Mouse (Mus musculus) midbrain, embryonic 12.5 days (tissue): ENCODE data around the gene Cdadc1. TPM values are rescaled to one million over a fixed set of nuclear protein-coding genes. Genes with fewer than 3 reads are reported as not detected.

Experiments
- ATAC-seq: fragments of 200-750 bp; cut with Nextera tagmentation; 2 replicates; pipeline ENCODE4 v1.8.0; 2017; ENCODE audit warnings: low read depth, moderate TSS enrichment, moderate library complexity; ENCODE audit not compliant: low FRiP score
- H3K27ac ChIP-seq: fragments of 300-500 bp; sonication (generic); replicated peaks from 2 replicates; pipeline ENCODE4 v1.5.1; 2016; ENCODE audit warnings: mild to moderate bottlenecking
- H3K27me3 ChIP-seq: fragments of 300-500 bp; sonication (generic); 2 replicates; pipeline ENCODE4 v1.6.1; 2016; ENCODE audit warnings: mild to moderate bottlenecking
- H3K36me3 ChIP-seq: fragments of 300-500 bp; sonication (generic); 2 replicates; pipeline ENCODE4 v1.6.1; 2016
- H3K4me1 ChIP-seq: fragments of 300-500 bp; sonication (generic); 2 replicates; pipeline ENCODE4 v1.6.1; 2016
- H3K4me2 ChIP-seq: fragments of 300-500 bp; sonication (generic); replicated peaks from 2 replicates; pipeline ENCODE4 v1.6.1; 2016; ENCODE audit warnings: mild to moderate bottlenecking, moderate library complexity
- H3K4me3 ChIP-seq: fragments of 300-500 bp; sonication (generic); 2 replicates; pipeline ENCODE4 v1.5.1; 2016; ENCODE audit warnings: mild to moderate bottlenecking
- H3K9ac ChIP-seq: fragments of 300-500 bp; sonication (generic); replicated peaks from 2 replicates; pipeline ENCODE4 v1.6.1; 2016; ENCODE audit warnings: mild to moderate bottlenecking, moderate library complexity
- H3K9me3 ChIP-seq: fragments of 300-500 bp; sonication (generic); 2 replicates; pipeline ENCODE4 v1.6.1; 2016; ENCODE audit warnings: mild to moderate bottlenecking
- WGBS: fragments of 180-500 bp; shearing (Covaris S2); methylation state at CpG from one replicate; pipeline ENCODE4 v1.1.7; 2016; 5-methylcytosine and 5-hydroxymethylcytosine counted together
- polyA plus RNA-seq: library from polyadenylated mRNA; unstranded; fragments of >200 nt; fragmentation: Nextera tagmentation; extraction: Ambion mirVana; gene quantifications from 2 replicates; pipeline ENCODE4 v1.2.1, GENCODE M21; 2016

Cdadc1 gene
- polyA plus RNA-seq, 1 experiment from 2014 or later: 33.1 TPM

DNA sequence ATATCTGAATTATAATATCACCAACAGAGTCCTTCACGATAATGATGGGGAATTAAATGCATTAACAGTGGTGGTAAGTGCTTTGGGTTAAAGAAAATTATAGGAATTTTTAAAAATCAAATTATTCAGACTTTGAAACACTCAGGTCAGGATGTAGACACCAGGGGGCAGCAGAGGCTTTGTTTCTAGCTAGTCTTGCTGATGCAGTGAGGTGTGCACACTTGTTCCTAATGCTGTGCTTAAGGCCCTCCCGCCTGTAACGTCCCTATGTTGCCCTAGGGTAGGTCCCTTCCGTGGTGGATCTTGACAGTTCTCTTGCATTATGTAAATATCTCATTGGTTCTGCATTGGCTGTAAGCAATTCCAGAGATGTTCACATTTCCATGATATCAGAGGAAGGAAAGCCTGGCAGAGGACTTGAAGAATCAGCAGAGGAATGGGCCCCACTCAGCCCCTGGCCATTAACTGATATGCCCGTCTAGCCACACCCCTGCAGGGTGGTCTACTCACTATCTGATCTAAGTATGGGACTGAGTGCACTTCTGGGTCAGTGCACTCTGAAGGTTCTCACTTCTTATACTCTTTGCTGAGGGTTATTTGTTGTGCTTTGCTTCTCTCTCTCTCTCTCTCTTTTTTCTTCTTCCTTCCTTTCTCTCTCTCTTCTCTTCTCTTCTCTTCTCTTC is 8.1 kb upstream of the Cdadc1 start:
- Histone ChIP-seq H3K4me3 (no peak overlapping the region), H3K9me3 (no peaks in the 10 kb centered on the region), H3K27me3 (peaks cover 16% of the 10 kb centered on the region; the same call in 1 of the 2 replicates), H3K36me3 (no peaks in the 10 kb centered on the region), H3K4me1 (no peaks in the 10 kb centered on the region), H3K27ac (no peak overlapping the region), H3K9ac (no peak overlapping the region), H3K4me2 (no peak overlapping the region)
- 15% methylated on average over 5 of the region's 5 CpGs for WGBS
- ATAC-seq: no peak

DNA sequence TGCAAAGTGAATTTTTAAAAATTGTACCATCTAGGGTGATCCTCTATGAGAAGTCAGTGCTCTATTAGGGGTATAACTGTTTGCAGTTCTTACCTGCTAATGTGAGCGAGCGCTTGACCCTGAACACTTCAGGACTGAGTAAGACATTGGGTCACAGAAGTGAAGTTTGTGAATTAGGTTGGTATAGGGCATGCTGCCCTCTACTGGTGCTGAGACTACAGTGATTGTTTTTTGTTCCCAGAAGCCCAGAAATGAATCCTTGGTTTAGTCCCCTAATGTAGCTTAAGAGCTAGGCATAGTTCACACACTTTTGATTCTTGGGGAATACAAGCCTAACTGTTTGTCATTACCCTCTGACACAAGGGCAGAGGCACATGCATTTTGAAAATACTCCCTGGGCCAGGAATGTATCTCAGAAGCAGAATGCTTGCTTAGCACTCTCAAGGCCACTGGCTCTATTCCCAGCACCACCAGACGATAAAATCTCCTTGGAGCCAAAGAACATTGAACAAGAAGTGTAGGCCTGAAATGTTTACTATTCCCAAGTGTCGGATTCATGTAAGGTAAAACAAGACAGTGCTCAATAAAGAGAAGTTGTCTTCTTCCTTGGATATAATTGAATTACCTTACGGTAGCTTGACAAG is 6.4 kb upstream of the Cdadc1 start:
- no peak overlapping the region for H3K4me3 ChIP-seq
- peaks cover 16% of the 10 kb centered on the region; the same call in 1 of the 2 replicates for H3K27me3 ChIP-seq
- no peak overlapping the region for H3K27ac ChIP-seq
- no peak for ATAC-seq
- H3K36me3 ChIP-seq: no peaks in the 10 kb centered on the region
- H3K9ac ChIP-seq: no peak overlapping the region
- no peaks in the 10 kb centered on the region for H3K4me1 ChIP-seq
- no peaks in the 10 kb centered on the region for H3K9me3 ChIP-seq
- H3K4me2 ChIP-seq: no peak overlapping the region
- 69% methylated on average over 5 of the region's 5 CpGs for WGBS

DNA sequence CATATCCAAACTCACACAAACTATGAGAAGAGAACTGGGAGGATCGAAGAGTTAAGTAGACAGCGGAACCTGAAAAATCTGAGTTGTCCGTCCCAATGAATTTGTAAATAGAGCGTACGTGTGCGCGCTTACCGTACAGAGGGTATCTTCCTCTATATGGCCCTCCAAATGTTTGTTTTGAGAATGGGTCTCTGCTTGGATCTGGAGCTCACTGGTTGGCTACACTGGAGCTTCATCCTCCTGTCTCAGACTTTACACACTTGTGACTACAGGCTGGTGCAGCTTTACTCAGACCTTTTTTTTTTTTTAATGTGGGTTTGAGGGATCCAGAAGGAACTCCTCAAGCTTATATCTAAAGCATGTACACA is 485 bp upstream of the Cdadc1 start:
- Histone ChIP-seq H3K4me3 (peak overlapping the region; percentile 85), H3K27ac (peak overlapping the region; percentile 60), H3K36me3 (0 out of 2 replicates have a peak, but pooled peaks cover 4% of the 10 kb centered on the region), H3K4me1 (peaks cover 10% of the 10 kb centered on the region), H3K27me3 (0 out of 2 replicates have a peak, but pooled peaks cover 4% of the 10 kb centered on the region), H3K9me3 (no peaks in the 10 kb centered on the region), H3K9ac (peak overlapping the region; percentile 81), H3K4me2 (peak overlapping the region; percentile 98)
- ATAC-seq: peak; percentile 42; the same call in 1 of the 2 replicates
- WGBS: 4% methylated on average over 8 of the region's 8 CpGs

DNA sequence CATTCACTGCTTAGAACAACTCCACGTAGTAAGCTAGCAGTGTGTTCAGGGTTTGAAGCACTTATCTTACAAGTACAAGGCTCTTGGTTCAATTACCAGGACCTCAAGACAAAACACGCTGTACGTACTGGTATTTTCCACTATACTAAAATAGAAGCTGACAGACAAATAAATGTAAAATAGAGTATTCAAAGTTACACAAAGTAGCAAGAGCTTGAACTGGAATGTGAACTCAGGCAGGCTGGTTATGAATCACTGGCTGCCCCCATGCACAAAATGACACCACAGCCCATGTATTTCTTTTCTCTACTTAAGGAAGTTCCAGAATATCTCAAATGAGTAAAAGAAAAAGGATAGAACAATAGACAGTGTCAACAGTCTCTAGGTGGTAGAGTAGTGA is 2.8 kb downstream of the Cdadc1 start:
- Histone ChIP-seq H3K4me1 (peaks cover 10% of the 10 kb centered on the region), H3K9ac (no peak overlapping the region), H3K27me3 (no peaks in the 10 kb centered on the region), H3K27ac (no peak overlapping the region), H3K4me3 (no peak overlapping the region), H3K9me3 (no peaks in the 10 kb centered on the region), H3K4me2 (no peak overlapping the region), H3K36me3 (peaks cover 11% of the 10 kb centered on the region)
- 94% methylated on average over 3 of the region's 3 CpGs for WGBS
- ATAC-seq: no peak

DNA sequence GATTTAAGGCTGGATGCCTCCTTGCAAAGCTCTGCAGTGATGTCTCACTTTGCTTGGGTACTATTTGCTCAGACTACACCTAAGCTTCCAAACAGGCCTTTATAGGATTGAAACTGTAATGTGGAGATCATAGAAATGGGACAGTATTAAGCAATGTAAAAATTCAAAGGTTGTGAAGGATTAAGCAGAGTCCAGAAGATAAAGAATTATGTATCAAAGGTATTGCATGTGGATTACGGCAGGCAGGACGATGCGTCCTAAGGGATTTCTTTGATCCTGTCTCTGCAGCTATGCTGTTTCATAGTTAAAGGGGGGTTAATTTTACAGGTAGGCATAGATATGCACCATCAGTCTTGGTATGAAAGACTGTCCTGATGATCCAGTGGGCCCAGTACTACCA is 5.2 kb downstream of the Cdadc1 start:
- Histone ChIP-seq H3K4me3 (no peak overlapping the region), H3K9ac (no peak overlapping the region), H3K4me2 (no peak overlapping the region), H3K27ac (no peak overlapping the region), H3K4me1 (peaks cover 10% of the 10 kb centered on the region), H3K9me3 (no peaks in the 10 kb centered on the region), H3K36me3 (peaks cover 30% of the 10 kb centered on the region), H3K27me3 (no peaks in the 10 kb centered on the region)
- ATAC-seq: no peak
- WGBS: 86% methylated on average over 3 of the region's 3 CpGs

DNA sequence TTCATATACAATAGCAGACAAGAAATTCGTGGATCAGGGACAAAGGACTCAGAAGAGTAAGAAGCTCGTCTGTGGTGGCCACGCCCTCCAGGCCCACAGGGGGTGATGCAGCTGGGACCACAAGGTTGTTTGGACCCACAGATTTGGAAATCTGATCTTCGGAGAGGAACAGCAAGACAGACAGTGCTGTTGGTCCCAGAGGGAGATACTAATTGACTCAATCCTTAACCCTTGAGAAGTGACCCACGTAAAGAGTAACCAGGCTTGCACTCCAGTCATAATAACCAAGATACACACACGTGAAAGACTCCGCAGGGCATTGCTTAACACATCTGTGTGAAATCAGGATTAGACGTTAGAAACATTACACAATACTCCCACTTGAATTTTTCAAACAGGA is 5.9 kb downstream of the Cdadc1 start:
- 74% methylated on average over 8 of the region's 8 CpGs for WGBS

DNA sequence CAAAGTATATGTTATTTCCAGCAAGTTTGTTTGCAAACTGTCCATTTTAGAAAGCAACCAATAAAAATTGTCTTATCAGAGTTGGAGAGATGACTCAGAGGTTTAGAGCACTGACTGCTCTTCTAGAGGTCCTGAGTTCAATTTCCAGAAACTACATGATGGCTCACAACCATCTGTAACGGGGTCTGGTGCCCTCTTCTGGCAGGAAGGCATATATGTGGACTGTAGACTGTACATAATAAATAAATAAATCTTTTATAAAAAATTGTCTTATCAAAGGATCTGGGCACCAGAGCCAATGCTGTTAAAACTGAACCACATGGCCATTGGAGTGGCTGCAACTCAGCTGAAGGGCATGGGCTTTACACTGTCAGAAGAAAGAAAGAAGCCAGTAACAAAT is 7.1 kb downstream of the Cdadc1 start:
- no peak overlapping the region for H3K4me2 ChIP-seq
- no peak overlapping the region for H3K9ac ChIP-seq
- H3K9me3 ChIP-seq: no peaks in the 10 kb centered on the region
- H3K27me3 ChIP-seq: no peaks in the 10 kb centered on the region
- peaks cover 42% of the 10 kb centered on the region for H3K36me3 ChIP-seq
- no peaks in the 10 kb centered on the region for H3K4me1 ChIP-seq
- no peak overlapping the region for H3K27ac ChIP-seq
- ATAC-seq: no peak
- H3K4me3 ChIP-seq: no peak overlapping the region
- WGBS: 83% methylated on average over 1 of the region's 1 CpGs

More for the DNA sequence above, 5.9 kb downstream of the Cdadc1 start:
- Histone ChIP-seq H3K4me1 (peaks cover 5% of the 10 kb centered on the region), H3K9ac (no peak overlapping the region), H3K9me3 (no peaks in the 10 kb centered on the region), H3K4me3 (no peak overlapping the region), H3K27me3 (no peaks in the 10 kb centered on the region), H3K27ac (no peak overlapping the region), H3K4me2 (no peak overlapping the region), H3K36me3 (peaks cover 30% of the 10 kb centered on the region)
- ATAC-seq: no peak

DNA sequence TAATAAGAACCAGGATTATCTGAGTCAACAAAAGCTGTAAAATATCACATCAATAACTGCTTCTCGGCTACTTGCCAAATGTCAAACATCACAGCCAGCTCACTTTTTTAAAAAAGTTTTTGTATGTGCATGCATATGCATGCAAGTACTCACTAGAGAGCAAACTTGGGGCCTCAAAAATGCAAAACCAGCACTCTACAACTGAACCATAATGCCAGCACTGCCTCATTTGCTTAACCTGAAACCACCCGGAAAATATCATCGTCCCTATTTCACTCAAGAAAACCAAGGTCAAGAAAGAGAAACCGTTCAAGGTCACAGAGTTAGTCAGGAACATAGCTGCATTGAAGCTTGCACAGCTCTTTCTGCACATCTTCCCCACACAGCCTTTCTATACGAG is 21.4 kb downstream of the Cdadc1 start:
- no peak for ATAC-seq
- Histone ChIP-seq H3K4me1 (no peaks in the 10 kb centered on the region), H3K9me3 (no peaks in the 10 kb centered on the region), H3K9ac (no peak overlapping the region), H3K4me3 (no peak overlapping the region), H3K4me2 (no peak overlapping the region), H3K27ac (no peak overlapping the region), H3K36me3 (peaks cover 34% of the 10 kb centered on the region), H3K27me3 (no peaks in the 10 kb centered on the region)
- 93% methylated on average over 5 of the region's 5 CpGs for WGBS

DNA sequence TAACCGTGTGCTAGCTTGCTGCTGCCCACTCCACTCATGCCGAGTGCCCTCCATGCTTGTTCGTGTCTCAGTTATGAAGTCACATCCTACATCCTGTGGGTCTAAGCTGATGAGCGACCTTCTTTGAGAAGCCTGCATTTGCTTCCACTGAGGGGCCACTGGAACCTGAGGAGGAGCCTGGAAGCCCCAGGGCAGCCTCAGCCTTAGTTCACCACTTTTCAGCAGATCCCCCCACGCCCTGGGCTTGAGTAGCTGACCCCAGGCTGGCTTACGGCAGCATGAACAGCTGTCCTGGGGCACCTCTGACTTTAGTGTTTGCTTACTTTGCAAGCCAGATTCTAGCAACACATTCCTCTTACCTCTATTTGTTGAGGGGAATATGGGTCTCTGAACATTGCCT is 31.0 kb downstream of the Cdadc1 start:
- Histone ChIP-seq H3K27ac (no peak overlapping the region), H3K9me3 (no peaks in the 10 kb centered on the region), H3K4me3 (no peak overlapping the region), H3K4me2 (no peak overlapping the region), H3K4me1 (no peaks in the 10 kb centered on the region), H3K9ac (no peak overlapping the region), H3K27me3 (no peaks in the 10 kb centered on the region), H3K36me3 (peaks cover 26% of the 10 kb centered on the region)
- 84% methylated on average over 6 of the region's 6 CpGs for WGBS
- no peak for ATAC-seq

DNA sequence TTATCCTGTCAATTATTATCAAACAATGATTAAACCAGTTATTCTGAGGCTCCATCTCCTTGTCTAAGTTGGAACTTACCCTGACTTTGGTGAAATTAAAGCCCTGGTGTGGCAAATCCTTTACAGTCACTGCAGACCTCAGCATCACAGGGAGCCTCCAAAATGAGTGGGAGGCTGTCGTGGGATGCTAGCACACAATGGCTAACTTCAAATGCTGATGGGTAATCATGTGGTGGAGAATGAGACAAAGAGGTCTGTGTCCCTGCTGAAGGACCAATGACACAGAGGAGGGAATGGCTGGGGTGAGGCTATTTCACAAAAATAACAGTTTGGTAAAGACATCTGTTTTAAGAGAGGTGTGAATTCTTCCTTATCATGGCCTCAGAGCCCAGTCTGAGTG is 39.9 kb downstream of the Cdadc1 start:
- no peaks in the 10 kb centered on the region; the same call in 1 of the 2 replicates for H3K4me1 ChIP-seq
- 63% methylated on average over 1 of the region's 1 CpGs for WGBS
- no peak for ATAC-seq
- H3K4me2 ChIP-seq: no peak overlapping the region
- H3K27ac ChIP-seq: no peak overlapping the region
- no peak overlapping the region for H3K9ac ChIP-seq
- H3K9me3 ChIP-seq: no peaks in the 10 kb centered on the region
- H3K27me3 ChIP-seq: no peaks in the 10 kb centered on the region
- no peaks in the 10 kb centered on the region for H3K36me3 ChIP-seq
- no peak overlapping the region for H3K4me3 ChIP-seq

DNA sequence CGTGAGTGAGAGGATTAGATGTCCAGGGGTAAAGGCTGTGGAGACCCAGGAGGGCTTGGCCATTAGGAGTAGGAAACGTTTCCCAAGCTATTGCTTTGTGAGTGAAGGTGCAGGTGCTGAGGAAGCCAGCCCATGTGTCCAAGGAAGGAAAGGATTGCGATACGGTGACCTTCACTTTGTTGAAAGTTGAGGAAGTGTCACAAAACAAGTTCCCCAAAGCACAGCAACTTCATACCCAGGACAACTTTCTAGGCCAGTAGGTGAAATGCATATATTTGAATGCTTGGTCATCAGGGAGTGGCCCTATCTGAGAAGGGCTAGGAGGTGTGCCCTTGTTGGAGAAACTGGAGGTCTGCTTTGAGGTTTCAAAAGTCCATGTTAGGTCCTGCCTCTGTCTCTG is 40.7 kb downstream of the Cdadc1 start:
- Histone ChIP-seq H3K4me1 (no peaks in the 10 kb centered on the region; the same call in 1 of the 2 replicates), H3K9me3 (no peaks in the 10 kb centered on the region), H3K4me2 (no peak overlapping the region), H3K27me3 (no peaks in the 10 kb centered on the region), H3K4me3 (no peak overlapping the region), H3K27ac (no peak overlapping the region), H3K36me3 (no peaks in the 10 kb centered on the region), H3K9ac (no peak overlapping the region)
- WGBS: 67% methylated on average over 4 of the region's 4 CpGs
- ATAC-seq: no peak

DNA sequence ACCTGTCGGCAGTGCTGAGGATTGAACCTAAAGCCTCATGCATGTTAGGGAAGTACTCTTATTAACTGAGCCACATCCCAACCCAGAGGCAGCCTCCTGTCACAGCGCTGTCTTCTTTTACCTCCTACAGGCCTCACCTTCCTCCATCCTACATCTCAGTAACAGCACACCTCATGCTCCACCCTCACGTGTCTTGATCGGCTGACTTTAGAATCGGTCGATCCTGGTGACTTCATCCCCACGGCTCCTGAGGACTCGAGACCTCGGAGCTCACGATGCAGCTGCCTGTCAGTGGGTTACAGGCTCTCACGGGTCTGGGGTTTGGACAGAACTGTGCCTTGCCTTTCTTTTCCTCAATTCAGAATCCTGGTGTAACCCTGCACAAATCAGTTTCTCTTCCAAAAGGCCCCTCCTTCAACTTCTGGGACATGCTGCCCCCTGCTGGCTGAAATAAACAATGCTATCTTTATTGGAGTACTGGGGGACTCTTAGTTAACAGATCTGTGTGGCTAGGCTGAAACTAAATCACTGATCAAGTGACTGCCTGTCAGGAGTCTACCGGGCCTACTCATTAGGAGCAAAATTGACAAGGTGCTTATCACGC is 41.7 kb downstream of the Cdadc1 start:
- Histone ChIP-seq H3K9ac (no peak overlapping the region), H3K36me3 (no peaks in the 10 kb centered on the region), H3K9me3 (no peaks in the 10 kb centered on the region), H3K4me3 (no peak overlapping the region), H3K4me1 (no peaks in the 10 kb centered on the region; the same call in 1 of the 2 replicates), H3K4me2 (no peak overlapping the region), H3K27ac (no peak overlapping the region), H3K27me3 (no peaks in the 10 kb centered on the region)
- WGBS: 64% methylated on average over 13 of the region's 13 CpGs
- ATAC-seq: 0 out of 2 replicates have a peak, but pooled peaks have one; percentile 23
